In genomic region chr1:122478003-122478402, GRCm38 (mm10) we compare ENCODE assay signal across 24 mouse cellular contexts.
DNase-seq lines count a peak whose midpoint lies in the region; ATAC-seq lines count a peak whose summit lies in the region.
"Had no signal": no experiment of that assay in that cellular context is flagged by ENCODE, and none has a peak within 500 bp of the region (broad histone marks: within the 10 kb centered on the region; RNA-seq: fewer than 3 reads in every experiment).

No protein-coding gene starts in this region.

- H3K9me3 ChIP-seq in hindbrain, embryonic 12.5 days (replicated peaks), result no peaks in the 10 kb centered on the region
- H3K9me3 ChIP-seq in hindbrain, embryonic 10.5 days, result no peaks in the 10 kb centered on the region
- H3K9me3 ChIP-seq in hindbrain, embryonic 13.5 days, result 0 out of 2 replicates have a peak, but pooled peaks cover 2% of the 10 kb centered on the region
- H3K9me3 ChIP-seq in neural tube, embryonic 12.5 days, result no peaks in the 10 kb centered on the region
- H3K9me3 ChIP-seq in neural tube, embryonic 15.5 days (replicated peaks), result no peaks in the 10 kb centered on the region
- H3K9me3 ChIP-seq: forebrain, embryonic 10.5 days; forebrain, embryonic 13.5 days; G1E; heart, embryonic 10.5 days; heart, embryonic 13.5 days; intestine, embryonic 15.5 days had no signal

- H3K9ac ChIP-seq in hindbrain, embryonic 12.5 days, result no peak overlapping the region
- no peak overlapping the region for H3K9ac ChIP-seq in hindbrain, embryonic 13.5 days
- no peak overlapping the region for H3K9ac ChIP-seq in neural tube, embryonic 12.5 days
- H3K9ac ChIP-seq in neural tube, embryonic 15.5 days (replicated peaks), result no peak overlapping the region
- H3K9ac ChIP-seq: forebrain, embryonic 13.5 days; heart, embryonic 13.5 days; intestine, embryonic 15.5 days had no signal

- no peak for DNase-seq in hindbrain, embryonic 10.5 days (ENCODE audit: low spot score)
- no peak for DNase-seq in right cerebral cortex, adult 2 months (ENCODE audit: low spot score in 2 of 2)
- DNase-seq: adrenal gland, adult 2 months; adrenal gland, postnatal 14 days; B cell, adult 2 months; cerebellum, adult 11-12 months; cerebellum, adult 8-10 months; cerebellum, postnatal 14 days; gastrocnemius, postnatal 10 days; gastrocnemius, postnatal 36 days; heart, adult 2 months had no signal

- H3K27ac ChIP-seq in hindbrain, embryonic 12.5 days, result no peak overlapping the region
- no peak overlapping the region for H3K27ac ChIP-seq in hindbrain, embryonic 10.5 days
- no peak overlapping the region for H3K27ac ChIP-seq in hindbrain, embryonic 13.5 days
- H3K27ac ChIP-seq in neural tube, embryonic 12.5 days, result no peak overlapping the region
- H3K27ac ChIP-seq in neural tube, embryonic 15.5 days (replicated peaks), result no peak overlapping the region
- H3K27ac ChIP-seq: forebrain, embryonic 10.5 days; forebrain, embryonic 13.5 days; heart, adult 2 months; heart, embryonic 10.5 days; heart, embryonic 13.5 days; intestine, embryonic 15.5 days had no signal

- no peak overlapping the region for H3K4me3 ChIP-seq in hindbrain, embryonic 12.5 days
- no peak overlapping the region for H3K4me3 ChIP-seq in hindbrain, embryonic 10.5 days
- no peak overlapping the region for H3K4me3 ChIP-seq in hindbrain, embryonic 13.5 days
- no peak overlapping the region for H3K4me3 ChIP-seq in neural tube, embryonic 12.5 days
- H3K4me3 ChIP-seq in neural tube, embryonic 15.5 days (replicated peaks), result no peak overlapping the region
- H3K4me3 ChIP-seq: forebrain, embryonic 10.5 days; forebrain, embryonic 13.5 days; heart, adult 2 months; heart, embryonic 10.5 days; heart, embryonic 13.5 days; intestine, embryonic 15.5 days had no signal

- ATAC-seq in hindbrain, embryonic 12.5 days (ENCODE audit: low FRiP score), result peak; percentile 81
- ATAC-seq in hindbrain, embryonic 13.5 days (ENCODE audit: low FRiP score), result peak; percentile 88
- ATAC-seq in neural tube, embryonic 12.5 days (ENCODE audit: low FRiP score, low read depth), result peak; percentile 76
- peak; percentile 50; the same call in 1 of the 2 replicates for ATAC-seq in neural tube, embryonic 15.5 days (ENCODE audit: low FRiP score)
- no peak for ATAC-seq in megakaryocyte progenitor cell, adult 5-6 weeks (replicated peaks; ENCODE audit: poor library complexity)
- ATAC-seq: forebrain, embryonic 13.5 days; forebrain, embryonic 16.5 days; intestine, embryonic 15.5 days had no signal

- no peaks in the 10 kb centered on the region for H3K36me3 ChIP-seq in hindbrain, embryonic 12.5 days
- H3K36me3 ChIP-seq in hindbrain, embryonic 10.5 days, result no peaks in the 10 kb centered on the region
- H3K36me3 ChIP-seq in hindbrain, embryonic 13.5 days, result no peaks in the 10 kb centered on the region
- H3K36me3 ChIP-seq in neural tube, embryonic 12.5 days, result no peaks in the 10 kb centered on the region
- H3K36me3 ChIP-seq in neural tube, embryonic 15.5 days, result no peaks in the 10 kb centered on the region
- H3K36me3 ChIP-seq: forebrain, embryonic 10.5 days; G1E; heart, embryonic 10.5 days; heart, embryonic 13.5 days; intestine, embryonic 15.5 days had no signal

- no peaks in the 10 kb centered on the region for H3K27me3 ChIP-seq in hindbrain, embryonic 12.5 days
- H3K27me3 ChIP-seq in hindbrain, embryonic 10.5 days (ENCODE audit: insufficient read depth, poor library complexity, severe bottlenecking), result no peaks in the 10 kb centered on the region
- H3K27me3 ChIP-seq in hindbrain, embryonic 13.5 days, result no peaks in the 10 kb centered on the region
- no peaks in the 10 kb centered on the region for H3K27me3 ChIP-seq in neural tube, embryonic 12.5 days (replicated peaks)
- H3K27me3 ChIP-seq in neural tube, embryonic 15.5 days (replicated peaks), result no peaks in the 10 kb centered on the region
- H3K27me3 ChIP-seq: CH12.LX; forebrain, embryonic 13.5 days; heart, embryonic 13.5 days; intestine, embryonic 15.5 days had no signal

- H3K4me2 ChIP-seq in hindbrain, embryonic 12.5 days (replicated peaks), result no peak overlapping the region
- H3K4me2 ChIP-seq in hindbrain, embryonic 13.5 days, result no peak overlapping the region
- no peak overlapping the region for H3K4me2 ChIP-seq in neural tube, embryonic 12.5 days (replicated peaks)
- H3K4me2 ChIP-seq in neural tube, embryonic 15.5 days, result no peak overlapping the region
- H3K4me2 ChIP-seq: forebrain, embryonic 13.5 days; heart, embryonic 13.5 days; intestine, embryonic 15.5 days had no signal

- H3K4me1 ChIP-seq in hindbrain, embryonic 12.5 days, result no peaks in the 10 kb centered on the region
- no peaks in the 10 kb centered on the region for H3K4me1 ChIP-seq in hindbrain, embryonic 10.5 days (replicated peaks)
- H3K4me1 ChIP-seq in hindbrain, embryonic 13.5 days (replicated peaks), result no peaks in the 10 kb centered on the region
- no peaks in the 10 kb centered on the region for H3K4me1 ChIP-seq in neural tube, embryonic 12.5 days
- H3K4me1 ChIP-seq in neural tube, embryonic 15.5 days, result no peaks in the 10 kb centered on the region
- H3K4me1 ChIP-seq: forebrain, embryonic 10.5 days; forebrain, embryonic 13.5 days; heart, embryonic 10.5 days; heart, embryonic 13.5 days; intestine, embryonic 15.5 days had no signal

- 65% methylated on average over 1 of the region's 1 CpGs for WGBS in hindbrain, embryonic 12.5 days
- 76% methylated on average over 1 of the region's 1 CpGs for WGBS in hindbrain, embryonic 10.5 days
- 62% methylated on average over 1 of the region's 1 CpGs for WGBS in hindbrain, embryonic 13.5 days
- WGBS in neural tube, embryonic 12.5 days, result 89% methylated on average over 1 of the region's 1 CpGs
- WGBS in neural tube, embryonic 15.5 days, result 59% methylated on average over 1 of the region's 1 CpGs
